In genomic region chrX:98937555-98938294, GRCm38 (mm10) we compare ENCODE assay signal across 1 mouse cellular context.
TF ChIP-seq lines count a peak whose summit lies in the region.

No protein-coding gene starts in this region.

TF ChIP-seq in CH12.LX, 34 proteins besides CTCF, POLR2A, EP300 and RAD21 (continued from another document):
- TF ChIP-seq TBP (conservative IDR thresholded peaks at IDR 0.05; ENCODE audit: low read depth, low read length) = no peak
- TF ChIP-seq ZNF384 (IDR thresholded peaks at IDR 0.05; ENCODE audit: low read depth, low read length) = no peak
- TF ChIP-seq MEF2A (IDR thresholded peaks at IDR 0.05; ENCODE audit: borderline replicate concordance, low read depth, low read length) = no peak; the same call in 1 of the 2 replicates
- TF ChIP-seq SIN3A (IDR thresholded peaks at IDR 0.05; ENCODE audit: low read length) = no peak
- peak; percentile 80 for TF ChIP-seq HCFC1 (IDR thresholded peaks at IDR 0.05; ENCODE audit: low read depth, low read length)
- TF ChIP-seq MAZ (IDR thresholded peaks at IDR 0.05; ENCODE audit: low read depth, low read length) = no peak
- TF ChIP-seq ZMIZ1 (IDR thresholded peaks at IDR 0.05; ENCODE audit: low read depth, low read length) = no peak
- TF ChIP-seq GABPA (IDR thresholded peaks at IDR 0.05; ENCODE audit: insufficient replicate concordance, low read depth, low read length) = no peak
- no peak for TF ChIP-seq ETS1 (conservative IDR thresholded peaks at IDR 0.05; ENCODE audit: low read depth, low read length)
- no peak for TF ChIP-seq CHD1 (IDR thresholded peaks at IDR 0.05; ENCODE audit: low read depth, low read length)
- TF ChIP-seq UBTF (IDR thresholded peaks at IDR 0.05; ENCODE audit: low read depth, low read length) = peak; percentile 45; the same call in 1 of the 2 replicates
- peak; percentile 77 for TF ChIP-seq ELF1 (IDR thresholded peaks at IDR 0.05; ENCODE audit: low read depth, low read length)
- no peak for TF ChIP-seq JUN (IDR thresholded peaks at IDR 0.05; ENCODE audit: insufficient read depth, low read depth, low read length)
- TF ChIP-seq ZC3H11A (IDR thresholded peaks at IDR 0.05; ENCODE audit: low read depth, low read length) = no peak
- TF ChIP-seq E2F4 (IDR thresholded peaks at IDR 0.05; ENCODE audit: insufficient replicate concordance, low read depth, low read length) = no peak
- no peak for TF ChIP-seq USF2 (conservative IDR thresholded peaks at IDR 0.05; ENCODE audit: low read depth, low read length)
- no peak for TF ChIP-seq SMC3 (IDR thresholded peaks at IDR 0.05; ENCODE audit: low read depth, low read length)
- peak; percentile 58 for TF ChIP-seq NELFE (IDR thresholded peaks at IDR 0.05; ENCODE audit: low read depth, low read length)
- no peak for TF ChIP-seq TCF12 (IDR thresholded peaks at IDR 0.05; ENCODE audit: low read depth, low read length)
- no peak for TF ChIP-seq BHLHE40 (IDR thresholded peaks at IDR 0.05; ENCODE audit: low read depth, low read length)
- no peak for TF ChIP-seq PAX5 (IDR thresholded peaks at IDR 0.05; ENCODE audit: low read length)
- no peak for TF ChIP-seq RCOR1 (conservative IDR thresholded peaks at IDR 0.05; ENCODE audit: low read depth, low read length)
- TF ChIP-seq ZKSCAN1 (IDR thresholded peaks at IDR 0.05; ENCODE audit: borderline replicate concordance, low read depth, low read length) = no peak
- no peak for TF ChIP-seq MAFK (IDR thresholded peaks at IDR 0.05; ENCODE audit: insufficient replicate concordance, low read length)
- no peak for TF ChIP-seq MYC (IDR thresholded peaks at IDR 0.05; ENCODE audit: low read depth, low read length)
- TF ChIP-seq MXI1 (IDR thresholded peaks at IDR 0.05; ENCODE audit: low read depth, low read length) = no peak; the same call in 1 of the 2 replicates
- TF ChIP-seq POLR2AphosphoS2 (IDR thresholded peaks at IDR 0.05; ENCODE audit: low read depth, low read length) = no peak
- TF ChIP-seq MAX (IDR thresholded peaks at IDR 0.05; ENCODE audit: low read length) = no peak
TF ChIP-seq in CH12.LX: peak in this region for 7.
